Comparison of ENCODE assay signal across 23 mouse cellular contexts in genomic region chr3:89230561-89230960, GRCm38 (mm10). TPM values are rescaled to one million over a fixed set of nuclear protein-coding genes. Genes with fewer than 3 reads are reported as not detected.
DNase-seq lines count a peak whose midpoint lies in the region; ATAC-seq and TF ChIP-seq lines count a peak whose summit lies in the region.
"Had no signal": no experiment of that assay in that cellular context is flagged by ENCODE, and none has a peak within 500 bp of the region (broad histone marks: within the 10 kb centered on the region; RNA-seq: fewer than 3 reads in every experiment).

No protein-coding gene starts in this region.

- peaks cover 49% of the 10 kb centered on the region for H3K4me1 ChIP-seq in lung, embryonic 15.5 days
- 0 out of 2 replicates have a peak, but pooled peaks cover 8% of the 10 kb centered on the region for H3K4me1 ChIP-seq in embryonic fibroblast, embryonic 13.5 days (ENCODE audit: control insufficient read depth, insufficient read depth, low read length)
- peaks cover 19% of the 10 kb centered on the region for H3K4me1 ChIP-seq in stomach, embryonic 14.5 days (ENCODE audit: control insufficient read depth, insufficient read depth, low read length)

- peak overlapping the region; percentile 46 for H3K4me3 ChIP-seq in lung, embryonic 15.5 days
- H3K4me3 ChIP-seq in embryonic fibroblast, embryonic 13.5 days (ENCODE audit: insufficient read depth, low read length), result no peak overlapping the region
- H3K4me3 ChIP-seq in stomach, embryonic 14.5 days (ENCODE audit: low read depth, low read length), result no peak overlapping the region
- H3K4me3 ChIP-seq: heart, embryonic 13.5 days; hindbrain, embryonic 10.5 days; hindbrain, embryonic 15.5 days had no signal

- no peak overlapping the region for H3K9ac ChIP-seq in lung, embryonic 15.5 days
- H3K9ac ChIP-seq in stomach, embryonic 14.5 days (replicated peaks; ENCODE audit: low read depth, low read length), result no peak overlapping the region
- H3K9ac ChIP-seq: heart, embryonic 13.5 days; hindbrain, embryonic 15.5 days; liver, embryonic 14.5 days had no signal

- H3K4me2 ChIP-seq in lung, embryonic 15.5 days, result peak overlapping the region; percentile 83
- peak overlapping the region; percentile 25; the same call in 1 of the 2 replicates for H3K4me2 ChIP-seq in stomach, embryonic 14.5 days (replicated peaks; ENCODE audit: low read depth, low read length)
- H3K4me2 ChIP-seq: heart, embryonic 13.5 days; hindbrain, embryonic 15.5 days; midbrain, embryonic 11.5 days had no signal

- no peak overlapping the region for H3K27ac ChIP-seq in lung, embryonic 15.5 days
- no peak overlapping the region for H3K27ac ChIP-seq in embryonic fibroblast, embryonic 13.5 days (ENCODE audit: insufficient read depth, low read length)
- no peak overlapping the region for H3K27ac ChIP-seq in stomach, embryonic 14.5 days (ENCODE audit: low read length)
- H3K27ac ChIP-seq: heart, embryonic 13.5 days; hindbrain, embryonic 10.5 days; hindbrain, embryonic 15.5 days; liver, embryonic 14.5 days; macrophage had no signal

- no peak for TF ChIP-seq CTCF in embryonic fibroblast, embryonic 13.5 days (IDR thresholded peaks at IDR 0.05; ENCODE audit: borderline replicate concordance, insufficient read depth, low read length)

- WGBS in lung, embryonic 15.5 days, result 61% methylated on average over 2 of the region's 2 CpGs
- 81% methylated on average over 2 of the region's 2 CpGs for WGBS in stomach, embryonic 14.5 days

- TF ChIP-seq POLR2A in embryonic fibroblast, embryonic 13.5 days (IDR thresholded peaks at IDR 0.05; ENCODE audit: low read depth, low read length), result 0 out of 2 replicates have a peak, but pooled peaks have one; percentile 14

- peak; percentile 84 for DNase-seq in heart, adult 11 months
- DNase-seq in heart, postnatal 4 days, result no peak
- no peak for DNase-seq in lung, postnatal 25 days (ENCODE audit: low spot score)
- DNase-seq in layer of hippocampus, adult 18-20 months (ENCODE audit: low spot score in 2 of 2), result no peak
- no peak for DNase-seq in testis, postnatal 10 days (ENCODE audit: low spot score)
- DNase-seq: adrenal gland, adult 8-10 months; cerebellum, adult 8-10 months; cerebellum, postnatal 36 days; heart, postnatal 10 days; kidney, adult 2 months; kidney, postnatal 10 days; liver had no signal

- no peaks in the 10 kb centered on the region for H3K36me3 ChIP-seq in lung, embryonic 15.5 days
- H3K36me3 ChIP-seq in stomach, embryonic 14.5 days (ENCODE audit: control insufficient read depth, insufficient read depth, low read length), result no peaks in the 10 kb centered on the region
- H3K36me3 ChIP-seq: G1E; heart, embryonic 13.5 days had no signal

- H3K27me3 ChIP-seq in lung, embryonic 15.5 days, result peaks cover 13% of the 10 kb centered on the region; the same call in 1 of the 2 replicates
- H3K27me3 ChIP-seq in stomach, embryonic 14.5 days (ENCODE audit: control insufficient read depth, insufficient read depth, low read length), result no peaks in the 10 kb centered on the region
- H3K27me3 ChIP-seq: hindbrain, embryonic 15.5 days had no signal

- no peak for ATAC-seq in lung, embryonic 15.5 days (ENCODE audit: borderline replicate concordance, extremely low read depth, low FRiP score, low TSS enrichment)
- no peak for ATAC-seq in stomach, embryonic 14.5 days (ENCODE audit: insufficient number of reproducible peaks, insufficient read depth, low FRiP score, low read depth)
- ATAC-seq: forebrain, embryonic 16.5 days had no signal

- H3K9me3 ChIP-seq in lung, embryonic 15.5 days, result no peaks in the 10 kb centered on the region
- no peaks in the 10 kb centered on the region for H3K9me3 ChIP-seq in stomach, embryonic 14.5 days (ENCODE audit: control insufficient read depth, low read depth, low read length)
- H3K9me3 ChIP-seq: G1E; heart, embryonic 13.5 days; hindbrain, embryonic 10.5 days; hindbrain, embryonic 15.5 days had no signal

RNA-seq across cellular contexts. Expression of gene Muc1, which starts 1.7 kb away (rescaled TPM):
- under 1 TPM; 0.61 to 0.74 TPM for total RNA-seq in heart, postnatal 4 days (2021)
- polyA plus RNA-seq in lung, embryonic 15.5 days (2015; fragmentation: Nextera tagmentation; extraction: Ambion mirVana), result 74.3 and 88.9 TPM in 2 replicates
- 1.1 and 2.5 TPM in 2 replicates for polyA plus RNA-seq in embryonic fibroblast, embryonic 13.5 days (2011; ENCODE audit: insufficient read length, low read depth, missing spikeins)
- polyA plus RNA-seq in stomach, embryonic 14.5 days (2014; fragmentation: Nextera tagmentation; extraction: Ambion mirVana), result 56.3 and 58.2 TPM in 2 replicates
- total RNA-seq in layer of hippocampus, adult 18-20 months (2021), result under 1 TPM; 0.71 to 0.84 TPM
- polyA plus RNA-seq: G1E, macrophage had no signal

RNA-seq across cellular contexts. Expression of gene Mtx1, which starts 3.7 kb away (rescaled TPM):
- total RNA-seq in heart, postnatal 4 days (2021), result 10 to 100 TPM; 62.9 to 67.2 TPM
- polyA plus RNA-seq in lung, embryonic 15.5 days (2015; fragmentation: Nextera tagmentation; extraction: Ambion mirVana), result 195 and 197 TPM in 2 replicates
- polyA plus RNA-seq in embryonic fibroblast, embryonic 13.5 days (2011; ENCODE audit: insufficient read length, low read depth, missing spikeins), result 96.9 and 98.6 TPM in 2 replicates
- polyA plus RNA-seq in stomach, embryonic 14.5 days (2014; fragmentation: Nextera tagmentation; extraction: Ambion mirVana), result 182 and 196 TPM in 2 replicates
- total RNA-seq in layer of hippocampus, adult 18-20 months (2021), result 10 to 100 TPM; 84.9 to 91.6 TPM

RNA-seq across cellular contexts. Expression of gene Krtcap2, which starts 15.2 kb away (rescaled TPM):
- total RNA-seq in heart, postnatal 4 days (2021), result 100 to 1,000 TPM; 100 to 104 TPM
- polyA plus RNA-seq in lung, embryonic 15.5 days (2015; fragmentation: Nextera tagmentation; extraction: Ambion mirVana), result 282 and 311 TPM in 2 replicates
- 265 and 289 TPM in 2 replicates for polyA plus RNA-seq in embryonic fibroblast, embryonic 13.5 days (2011; ENCODE audit: insufficient read length, low read depth, missing spikeins)
- polyA plus RNA-seq in stomach, embryonic 14.5 days (2014; fragmentation: Nextera tagmentation; extraction: Ambion mirVana), result 297 and 314 TPM in 2 replicates
- 10 to 100 TPM; 78.0 to 81.3 TPM for total RNA-seq in layer of hippocampus, adult 18-20 months (2021)

RNA-seq across cellular contexts. Expression of gene Trim46, which starts 15.5 kb away (rescaled TPM):
- total RNA-seq in heart, postnatal 4 days (2021), result 1 to 10 TPM; 1.3 to 1.6 TPM
- 7.2 and 7.9 TPM in 2 replicates for polyA plus RNA-seq in lung, embryonic 15.5 days (2015; fragmentation: Nextera tagmentation; extraction: Ambion mirVana)
- 14.2 and 24.2 TPM in 2 replicates for polyA plus RNA-seq in embryonic fibroblast, embryonic 13.5 days (2011; ENCODE audit: insufficient read length, low read depth, missing spikeins)
- polyA plus RNA-seq in stomach, embryonic 14.5 days (2014; fragmentation: Nextera tagmentation; extraction: Ambion mirVana), result 4.9 and 5.1 TPM in 2 replicates
- 10 to 100 TPM; 83.1 to 86.0 TPM for total RNA-seq in layer of hippocampus, adult 18-20 months (2021)
- polyA plus RNA-seq: macrophage had no signal

RNA-seq across cellular contexts. Expression of gene Thbs3, which starts 15.6 kb away (rescaled TPM):
- total RNA-seq in heart, postnatal 4 days (2021), result 10 to 100 TPM; 25.0 to 34.5 TPM
- 54.4 and 58.4 TPM in 2 replicates for polyA plus RNA-seq in lung, embryonic 15.5 days (2015; fragmentation: Nextera tagmentation; extraction: Ambion mirVana)
- polyA plus RNA-seq in embryonic fibroblast, embryonic 13.5 days (2011; ENCODE audit: insufficient read length, low read depth, missing spikeins), result 60.8 and 83.1 TPM in 2 replicates
- polyA plus RNA-seq in stomach, embryonic 14.5 days (2014; fragmentation: Nextera tagmentation; extraction: Ambion mirVana), result 24.2 and 26.4 TPM in 2 replicates
- 10 to 100 TPM; 30.5 to 30.7 TPM for total RNA-seq in layer of hippocampus, adult 18-20 months (2021)

Comparison
In these comparisons a context has a peak if more than half of its experiments do, and no peak if none do; other contexts are left out.
1. RNA of gene Muc1, which starts 1.7 kb away (polyA plus RNA-seq): 74.3 to 88.9 TPM in lung, embryonic 15.5 days and 56.3 to 58.2 TPM in stomach, embryonic 14.5 days; 1.1 to 2.5 TPM in embryonic fibroblast, embryonic 13.5 days; every median in the first group is over 10 times any median in the second.